Mouse (Mus musculus) hindbrain, postnatal 0 days (tissue): Measurements from ENCODE around the gene Spint4. TPM values are rescaled to one million over a fixed set of nuclear protein-coding genes. Genes with fewer than 3 reads are reported as not detected.
A peak's percentile ranks its signal among the peaks of the same experiment; 100 is the strongest.

Source experiments
- ATAC-seq: fragments of 200-750 bp; cut with Nextera tagmentation; 2 replicates; pipeline ENCODE4 v1.8.0; 2017; ENCODE audit warnings: mild to moderate bottlenecking, moderate TSS enrichment, moderate library complexity
- DNase-seq: peaks from one replicate; pipeline ENCODE4 v3.0.0-alpha.2; 2015; ENCODE audit warnings: low spot score
- H3K27ac ChIP-seq: fragments of 300-500 bp; sonication (generic); 2 replicates; pipeline ENCODE4 v1.5.1; 2014; ENCODE audit warnings: mild to moderate bottlenecking
- H3K27me3 ChIP-seq: fragments of 300-500 bp; sonication (generic); 2 replicates; pipeline ENCODE4 v1.6.1; 2014; ENCODE audit warnings: low read length, mixed read lengths; ENCODE audit not compliant: insufficient read depth
- H3K36me3 ChIP-seq: fragments of 300-500 bp; sonication (generic); 2 replicates; pipeline ENCODE4 v1.6.1; 2014; ENCODE audit warnings: low read length, mixed read lengths; ENCODE audit not compliant: insufficient read depth
- H3K4me1 ChIP-seq: fragments of 300-500 bp; sonication (generic); 2 replicates; pipeline ENCODE4 v1.6.1; 2014; ENCODE audit warnings: antibody characterized with exemption, low read length, mixed read lengths; ENCODE audit not compliant: insufficient read depth
- H3K4me2 ChIP-seq: fragments of 300-500 bp; sonication (generic); 2 replicates; pipeline ENCODE4 v1.6.1; 2014; ENCODE audit warnings: low read depth, mild to moderate bottlenecking, low read length, moderate library complexity, mixed read lengths
- H3K4me3 ChIP-seq: fragments of 300-500 bp; sonication (generic); 2 replicates; pipeline ENCODE4 v1.5.1; 2014; ENCODE audit warnings: low read length
- H3K9ac ChIP-seq: fragments of 300-500 bp; sonication (generic); replicated peaks from 2 replicates; pipeline ENCODE4 v1.6.1; 2014; ENCODE audit warnings: mild to moderate bottlenecking, low read length, moderate library complexity, mixed read lengths
- H3K9me3 ChIP-seq: fragments of 300-500 bp; sonication (generic); 2 replicates; pipeline ENCODE4 v1.6.1; 2016; ENCODE audit warnings: low read length, mixed read lengths
- CTCF ChIP-seq: IDR thresholded peaks from 2 replicates; pipeline ENCODE4 v1.5.1; 2016; ENCODE audit warnings: antibody characterized with exemption, control low read depth, low read depth
- WGBS: fragments of 180-500 bp; shearing (Covaris S2); extraction: QIAGEN DNeasy Blood & Tissue Kit; methylation state at CpG from one replicate; pipeline ENCODE4 v1.1.7; 2014; 5-methylcytosine and 5-hydroxymethylcytosine counted together
- polyA plus RNA-seq: library from polyadenylated mRNA; unstranded; fragments of >200 nt; fragmentation: Nextera tagmentation; extraction: Ambion mirVana; gene quantifications from 2 replicates; pipeline ENCODE4 v1.2.1, GENCODE M21; 2015
- total RNA-seq: library from RNA; depleted of rRNA; stranded (reverse); fragments of >200 nt; gene quantifications from 2 replicates; pipeline ENCODE4 v1.2.3, GENCODE M21; 2014

The Spint4 gene
- total and polyA plus RNA-seq, 2 experiments from 2014 or later: not detected

GRCm38 (mm10) chr2:164676103-164676502 is 22.2 kb upstream of the Spint4 start:
- WGBS: 76% methylated on average over 7 of the region's 7 CpGs
- H3K36me3 ChIP-seq: no peaks in the 10 kb centered on the region

GRCm38 (mm10) chr2:164676916-164677685 is 21.2 kb upstream of the Spint4 start:
- Histone ChIP-seq H3K4me1 (no peaks in the 10 kb centered on the region; the same call in 1 of the 2 replicates), H3K9me3 (no peaks in the 10 kb centered on the region), H3K27me3 (no peaks in the 10 kb centered on the region), H3K9ac (no peak overlapping the region), H3K4me3 (no peak overlapping the region), H3K4me2 (no peak overlapping the region), H3K36me3 (no peaks in the 10 kb centered on the region), H3K27ac (no peak overlapping the region)
- DNase-seq (no peak), ATAC-seq (no peak)
- no peak for TF ChIP-seq CTCF
- WGBS: 87% methylated on average over 16 of the region's 16 CpGs

More at GRCm38 (mm10) chr2:164676103-164676502, 22.2 kb upstream of the Spint4 start:
- Histone ChIP-seq H3K9me3 (no peaks in the 10 kb centered on the region), H3K9ac (no peak overlapping the region), H3K27me3 (no peaks in the 10 kb centered on the region), H3K27ac (no peak overlapping the region), H3K4me1 (no peaks in the 10 kb centered on the region; the same call in 1 of the 2 replicates), H3K4me2 (no peak overlapping the region), H3K4me3 (no peak overlapping the region)
- ATAC-seq (no peak), DNase-seq (no peak)
- TF ChIP-seq CTCF: peak; percentile 30

GRCm38 (mm10) chr2:164678848-164679625 is 19.3 kb upstream of the Spint4 start:
- no peak overlapping the region for H3K9ac ChIP-seq
- no peaks in the 10 kb centered on the region for H3K36me3 ChIP-seq
- H3K4me1 ChIP-seq: no peaks in the 10 kb centered on the region; the same call in 1 of the 2 replicates
- peak; percentile 90 for DNase-seq
- ATAC-seq: peak; percentile 91
- no peak overlapping the region for H3K27ac ChIP-seq
- WGBS: 23% methylated on average over 19 of the region's 19 CpGs
- no peaks in the 10 kb centered on the region for H3K27me3 ChIP-seq
- TF ChIP-seq CTCF: peak; percentile 87
- no peaks in the 10 kb centered on the region for H3K9me3 ChIP-seq
- H3K4me2 ChIP-seq: peak overlapping the region; percentile 49
- H3K4me3 ChIP-seq: peak overlapping the region; percentile 24

GRCm38 (mm10) chr2:164679906-164680305 is 18.4 kb upstream of the Spint4 start:
- H3K27me3 ChIP-seq: no peaks in the 10 kb centered on the region
- no peak overlapping the region for H3K27ac ChIP-seq
- H3K4me3 ChIP-seq: no peak overlapping the region
- H3K9ac ChIP-seq: no peak overlapping the region
- DNase-seq (no peak), ATAC-seq (no peak)
- H3K4me2 ChIP-seq: no peak overlapping the region
- no peak for TF ChIP-seq CTCF
- H3K9me3 ChIP-seq: no peaks in the 10 kb centered on the region
- H3K4me1 ChIP-seq: no peaks in the 10 kb centered on the region; the same call in 1 of the 2 replicates
- WGBS: 63% methylated on average over 3 of the region's 3 CpGs
- no peaks in the 10 kb centered on the region for H3K36me3 ChIP-seq

GRCm38 (mm10) chr2:164684807-164685206 is 13.5 kb upstream of the Spint4 start, which contains the start of gene Wfdc13:
Gene Wfdc13, plus strand, starts transcription at chr2:164685107.
- Histone ChIP-seq H3K4me1 (no peaks in the 10 kb centered on the region), H3K4me2 (no peak within 1 kb of the TSS)

GRCm38 (mm10) chr2:164700959-164701358 is 2.7 kb downstream of the Spint4 start:
- no peak for TF ChIP-seq CTCF
- Histone ChIP-seq H3K4me3 (no peak overlapping the region), H3K27me3 (no peaks in the 10 kb centered on the region), H3K4me1 (no peaks in the 10 kb centered on the region), H3K27ac (no peak overlapping the region), H3K4me2 (no peak overlapping the region), H3K36me3 (no peaks in the 10 kb centered on the region), H3K9me3 (no peaks in the 10 kb centered on the region), H3K9ac (no peak overlapping the region)
- 86% methylated on average over 5 of the region's 5 CpGs for WGBS
- DNase-seq (no peak), ATAC-seq (no peak)

More at GRCm38 (mm10) chr2:164684807-164685206, 13.5 kb upstream of the Spint4 start, which contains the start of gene Wfdc13:
- no peak for DNase-seq
- Histone ChIP-seq H3K9me3 (no peaks in the 10 kb centered on the region), H3K36me3 (no peaks in the 10 kb centered on the region), H3K27me3 (no peaks in the 10 kb centered on the region), H3K9ac (no peak within 1 kb of the TSS), H3K4me3 (no peak within 1 kb of the TSS), H3K27ac (no peak within 1 kb of the TSS)
- 60% methylated on average over 3 of the region's 3 CpGs for WGBS
- TF ChIP-seq CTCF: no peak
- no peak for ATAC-seq
